Mouse (Mus musculus) heart, embryonic 16.5 days (tissue): ENCODE data around the gene Ipmk. TPM values are rescaled to one million over a fixed set of nuclear protein-coding genes. Genes with fewer than 3 reads are reported as not detected.
A peak's percentile ranks its signal among the peaks of the same experiment; 100 is the strongest.

Experiments
- ATAC-seq: fragments of 200-750 bp; cut with Nextera tagmentation; replicated peaks from 2 replicates; pipeline ENCODE4 v1.8.0; 2017; ENCODE audit warnings: moderate number of reproducible peaks; ENCODE audit not compliant: insufficient read depth, low FRiP score; ENCODE audit errors: extremely low read depth
- H3K27ac ChIP-seq: fragments of 300-500 bp; sonication (generic); 2 replicates; pipeline ENCODE4 v1.5.1; 2014; ENCODE audit warnings: mild to moderate bottlenecking, low read length, control low read depth, moderate library complexity
- H3K27me3 ChIP-seq: fragments of 300-500 bp; sonication (generic); 2 replicates; pipeline ENCODE4 v1.6.1; 2014; ENCODE audit warnings: low read length, mixed read lengths; ENCODE audit not compliant: control insufficient read depth, insufficient read depth
- H3K36me3 ChIP-seq: fragments of 300-500 bp; sonication (generic); 2 replicates; pipeline ENCODE4 v1.6.1; 2014; ENCODE audit not compliant: control insufficient read depth, insufficient read depth
- H3K4me1 ChIP-seq: fragments of 300-500 bp; sonication (generic); 2 replicates; pipeline ENCODE4 v1.6.1; 2014; ENCODE audit warnings: low read length, mixed read lengths; ENCODE audit not compliant: control insufficient read depth, insufficient read depth
- H3K4me2 ChIP-seq: fragments of 300-500 bp; sonication (generic); 2 replicates; pipeline ENCODE4 v1.6.1; 2014; ENCODE audit warnings: low read depth, mild to moderate bottlenecking, control low read depth, low read length
- H3K4me3 ChIP-seq: fragments of 300-500 bp; sonication (generic); 2 replicates; pipeline ENCODE4 v1.5.1; 2014; ENCODE audit warnings: mild to moderate bottlenecking, control low read depth, low read length
- H3K9ac ChIP-seq: fragments of 300-500 bp; sonication (generic); 2 replicates; pipeline ENCODE4 v1.6.1; 2014; ENCODE audit warnings: low read length, control low read depth
- H3K9me3 ChIP-seq: fragments of 300-500 bp; sonication (generic); replicated peaks from 2 replicates; pipeline ENCODE4 v1.6.1; 2016; ENCODE audit warnings: low read length; ENCODE audit not compliant: control insufficient read depth
- WGBS: fragments of 180-500 bp; shearing (Covaris S2); extraction: QIAGEN DNeasy Blood & Tissue Kit; methylation state at CpG from one replicate; pipeline ENCODE4 v1.1.7; 2014; 5-methylcytosine and 5-hydroxymethylcytosine counted together
- polyA plus RNA-seq: library from polyadenylated mRNA; unstranded; fragments of >200 nt; fragmentation: Nextera tagmentation; extraction: Ambion mirVana; gene quantifications from 2 replicates; pipeline ENCODE4 v1.2.1, GENCODE M21; 2015

The Ipmk gene
- polyA plus RNA-seq, result 7.1 and 7.6 TPM in 2 replicates

- H3K27me3 ChIP-seq, result no peaks in the 10 kb centered on the region
- H3K4me1 ChIP-seq, result peaks cover 21% of the 10 kb centered on the region
- WGBS, result under 1% methylated on average over 49 of the region's 49 CpGs
- H3K9me3 ChIP-seq, result no peaks in the 10 kb centered on the region
- peak; percentile 92 for ATAC-seq
- peak within 1 kb of the TSS; percentile 70 for H3K27ac ChIP-seq
- peak within 1 kb of the TSS; percentile 72 for H3K4me3 ChIP-seq
- H3K36me3 ChIP-seq, result 0 out of 2 replicates have a peak, but pooled peaks cover 2% of the 10 kb centered on the region
- peak within 1 kb of the TSS; percentile 78 for H3K9ac ChIP-seq
- peak within 1 kb of the TSS; percentile 78 for H3K4me2 ChIP-seq
These were observed at the start of gene Ipmk for GRCm38 (mm10) chr10:71347509-71347949. Ipmk (plus strand) TSS chr10:71347763.

- Histone ChIP-seq H3K4me3 (no peak overlapping the region), H3K27me3 (no peaks in the 10 kb centered on the region), H3K36me3 (no peaks in the 10 kb centered on the region), H3K9ac (no peak overlapping the region), H3K4me1 (peaks cover 2% of the 10 kb centered on the region; the same call in 1 of the 2 replicates), H3K27ac (no peak overlapping the region), H3K4me2 (no peak overlapping the region), H3K9me3 (no peaks in the 10 kb centered on the region)
- ATAC-seq, result no peak
- 62% methylated on average over 16 of the region's 16 CpGs for WGBS
These were observed 47.4 kb upstream of the Ipmk start for GRCm38 (mm10) chr10:71300161-71300560.

GRCm38 (mm10) chr10:71302490-71302889 is 45.1 kb upstream of the Ipmk start:
- Histone ChIP-seq H3K27ac (no peak overlapping the region), H3K4me3 (no peak overlapping the region)

GRCm38 (mm10) chr10:71306190-71306589 is 41.4 kb upstream of the Ipmk start:
- peak overlapping the region; percentile 22; the same call in 1 of the 2 replicates for H3K4me3 ChIP-seq
- H3K27me3 ChIP-seq, result no peaks in the 10 kb centered on the region
- no peaks in the 10 kb centered on the region for H3K9me3 ChIP-seq
- H3K4me2 ChIP-seq, result peak overlapping the region; percentile 60
- no peak; the same call in 1 of the 2 replicates for ATAC-seq
- no peak overlapping the region for H3K9ac ChIP-seq
- no peaks in the 10 kb centered on the region for H3K36me3 ChIP-seq
- H3K27ac ChIP-seq, result no peak overlapping the region
- H3K4me1 ChIP-seq, result peaks cover 2% of the 10 kb centered on the region; the same call in 1 of the 2 replicates
- 20% methylated on average over 6 of the region's 6 CpGs for WGBS

More at GRCm38 (mm10) chr10:71302490-71302889, 45.1 kb upstream of the Ipmk start:
- H3K4me1 ChIP-seq, result peaks cover 2% of the 10 kb centered on the region; the same call in 1 of the 2 replicates
- no peak overlapping the region for H3K9ac ChIP-seq
- H3K9me3 ChIP-seq, result no peaks in the 10 kb centered on the region
- H3K27me3 ChIP-seq, result no peaks in the 10 kb centered on the region
- ATAC-seq, result no peak
- WGBS, result 19% methylated on average over 5 of the region's 5 CpGs
- no peaks in the 10 kb centered on the region for H3K36me3 ChIP-seq
- peak overlapping the region; percentile 41 for H3K4me2 ChIP-seq

- H3K36me3 ChIP-seq, result no peaks in the 10 kb centered on the region
- no peak overlapping the region for H3K27ac ChIP-seq
- 65% methylated on average over 6 of the region's 6 CpGs for WGBS
- H3K4me3 ChIP-seq, result no peak overlapping the region
- peaks cover 2% of the 10 kb centered on the region; the same call in 1 of the 2 replicates for H3K4me1 ChIP-seq
- H3K27me3 ChIP-seq, result no peaks in the 10 kb centered on the region
- H3K9ac ChIP-seq, result no peak overlapping the region
- no peaks in the 10 kb centered on the region for H3K9me3 ChIP-seq
- H3K4me2 ChIP-seq, result peak overlapping the region; percentile 60; the same call in 1 of the 2 replicates
- ATAC-seq, result no peak
These were observed 40.8 kb upstream of the Ipmk start for GRCm38 (mm10) chr10:71306759-71307158.

- ATAC-seq, result no peak
- Histone ChIP-seq H3K27ac (no peak overlapping the region), H3K4me3 (no peak overlapping the region), H3K27me3 (no peaks in the 10 kb centered on the region), H3K9ac (no peak overlapping the region), H3K36me3 (no peaks in the 10 kb centered on the region), H3K9me3 (no peaks in the 10 kb centered on the region), H3K4me1 (no peaks in the 10 kb centered on the region), H3K4me2 (no peak overlapping the region)
- WGBS, result 84% methylated on average over 5 of the region's 5 CpGs
These were observed 39.4 kb upstream of the Ipmk start for GRCm38 (mm10) chr10:71308199-71308598.

GRCm38 (mm10) chr10:71310288-71310687 is 37.3 kb upstream of the Ipmk start:
- ATAC-seq, result no peak
- H3K9ac ChIP-seq, result no peak overlapping the region
- H3K4me2 ChIP-seq, result no peak overlapping the region
- no peak overlapping the region for H3K27ac ChIP-seq
- H3K9me3 ChIP-seq, result no peaks in the 10 kb centered on the region
- no peaks in the 10 kb centered on the region for H3K4me1 ChIP-seq
- no peaks in the 10 kb centered on the region for H3K36me3 ChIP-seq
- H3K27me3 ChIP-seq, result no peaks in the 10 kb centered on the region
- H3K4me3 ChIP-seq, result no peak overlapping the region
- 64% methylated on average over 3 of the region's 3 CpGs for WGBS

- Histone ChIP-seq H3K27me3 (no peaks in the 10 kb centered on the region), H3K27ac (no peak overlapping the region), H3K4me2 (no peak overlapping the region), H3K9me3 (no peaks in the 10 kb centered on the region), H3K4me1 (no peaks in the 10 kb centered on the region), H3K9ac (no peak overlapping the region), H3K36me3 (no peaks in the 10 kb centered on the region), H3K4me3 (no peak overlapping the region)
- WGBS, result 66% methylated on average over 3 of the region's 3 CpGs
- ATAC-seq, result no peak
These were observed 33.0 kb upstream of the Ipmk start for GRCm38 (mm10) chr10:71314596-71314995.

GRCm38 (mm10) chr10:71316056-71316455 is 31.5 kb upstream of the Ipmk start:
- H3K4me3 ChIP-seq, result no peak overlapping the region
- H3K9me3 ChIP-seq, result no peaks in the 10 kb centered on the region
- WGBS, result 60% methylated on average over 11 of the region's 11 CpGs
- H3K4me2 ChIP-seq, result no peak overlapping the region
- no peaks in the 10 kb centered on the region for H3K27me3 ChIP-seq
- H3K9ac ChIP-seq, result no peak overlapping the region
- ATAC-seq, result no peak
- no peaks in the 10 kb centered on the region for H3K4me1 ChIP-seq
- no peak overlapping the region for H3K27ac ChIP-seq
- no peaks in the 10 kb centered on the region for H3K36me3 ChIP-seq
